ENCODE assay signal across 27 mouse cellular contexts in the genomic region with DNA sequence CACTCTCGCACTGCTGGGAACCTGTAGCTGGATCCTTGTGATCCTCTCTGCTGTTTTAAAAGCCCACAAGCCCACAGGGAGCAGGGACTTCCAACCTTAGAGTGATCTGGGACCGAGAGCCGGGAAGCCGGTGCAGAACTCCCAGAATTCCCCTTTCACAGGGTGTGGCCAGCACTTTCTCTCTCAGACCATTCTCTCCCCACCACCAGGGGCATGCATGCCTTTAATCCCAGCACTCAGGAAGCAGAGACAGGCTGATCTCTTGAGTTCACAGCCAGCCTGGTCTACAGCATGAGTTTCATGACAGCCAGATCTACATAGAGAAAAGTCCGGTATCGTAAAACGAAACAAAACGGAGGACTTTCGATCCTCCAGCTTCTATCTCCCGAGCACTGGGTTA.
"Had no signal": no experiment of that assay in that cellular context is flagged by ENCODE, and none has a peak within 500 bp of the region (broad histone marks: within the 10 kb centered on the region; RNA-seq: fewer than 3 reads in every experiment).

No protein-coding gene starts in this region.

- H3K27ac ChIP-seq: heart, adult 2 months; heart, embryonic 13.5 days; heart, embryonic 15.5 days; hindbrain, embryonic 12.5 days; hindbrain, embryonic 14.5 days; hindbrain, postnatal 0 days; kidney, embryonic 15.5 days; kidney, postnatal 0 days; limb, embryonic 13.5 days; limb, embryonic 15.5 days; liver, embryonic 12.5 days; liver, embryonic 14.5 days had no signal

- H3K4me3 ChIP-seq: heart, adult 2 months; heart, embryonic 13.5 days; heart, embryonic 15.5 days; hindbrain, embryonic 12.5 days; kidney, embryonic 15.5 days; limb, embryonic 13.5 days; limb, embryonic 15.5 days; liver, embryonic 12.5 days had no signal

- DNase-seq: gastrocnemius, postnatal 14 days; gastrocnemius, postnatal 36 days; heart, adult 11 months; heart, adult 2 months; heart, postnatal 14 days; heart, postnatal 36 days; kidney, adult 11 months; kidney, adult 2 months; kidney, adult 9 months; kidney, postnatal 14 days; kidney, postnatal 36 days; layer of hippocampus, adult 9-11 months; layer of hippocampus, postnatal 36 days; left cerebral cortex, postnatal 4 days had no signal

- H3K9ac ChIP-seq: heart, embryonic 13.5 days; heart, embryonic 15.5 days; hindbrain, embryonic 12.5 days; hindbrain, embryonic 14.5 days; kidney, embryonic 15.5 days; limb, embryonic 13.5 days; limb, embryonic 15.5 days; liver, embryonic 12.5 days; liver, embryonic 14.5 days had no signal

- H3K27me3 ChIP-seq: heart, embryonic 13.5 days; heart, embryonic 15.5 days; hindbrain, embryonic 12.5 days; kidney, embryonic 15.5 days; limb, embryonic 13.5 days; limb, embryonic 15.5 days had no signal

- H3K9me3 ChIP-seq: heart, embryonic 13.5 days; heart, embryonic 15.5 days; hindbrain, embryonic 12.5 days; kidney, embryonic 15.5 days; limb, embryonic 13.5 days; limb, embryonic 15.5 days; liver, embryonic 12.5 days had no signal

- H3K4me2 ChIP-seq: heart, embryonic 11.5 days; heart, embryonic 13.5 days; heart, embryonic 15.5 days; hindbrain, embryonic 12.5 days; hindbrain, embryonic 14.5 days; kidney, embryonic 15.5 days; limb, embryonic 13.5 days; limb, embryonic 15.5 days; liver, embryonic 12.5 days had no signal

- ATAC-seq: hindbrain, postnatal 0 days; intestine, embryonic 16.5 days; liver, embryonic 12.5 days had no signal
